Mouse (Mus musculus) heart, postnatal 0 days (tissue): ENCODE results near the gene Ghr.

ENCODE experiments used
- CTCF ChIP-seq: IDR thresholded peaks from 2 replicates; pipeline ENCODE4 v1.5.1; 2016; ENCODE audit warnings: antibody characterized with exemption, control low read depth, low read depth
- EP300 ChIP-seq: IDR thresholded peaks from 2 replicates; pipeline ENCODE4 v1.6.1; 2016; ENCODE audit warnings: antibody characterized with exemption, low read depth

DNA sequence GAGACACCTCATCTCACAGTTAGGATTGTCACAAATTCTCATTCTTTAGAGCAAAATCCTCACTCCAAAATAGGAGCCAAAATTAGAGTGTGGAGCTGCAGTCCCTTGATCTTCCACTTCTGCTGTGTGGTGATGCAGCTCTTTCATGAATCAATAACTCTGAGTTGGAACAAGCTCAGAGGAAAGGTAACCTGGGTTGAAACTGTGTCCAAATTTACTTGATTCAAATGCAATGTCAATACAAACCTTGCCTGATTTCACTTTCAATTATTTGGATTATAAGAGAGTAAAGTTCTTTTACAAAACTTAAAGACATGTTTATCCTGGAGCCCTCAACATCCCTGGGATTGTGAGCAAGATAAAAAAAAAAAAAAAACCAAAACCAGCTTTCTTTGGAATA is 260.3 kb downstream of the Ghr start:
- no peak for TF ChIP-seq EP300
- no peak for TF ChIP-seq CTCF
